Mouse (Mus musculus) E14TG2a.4 (cell line): ENCODE data around the gene Trim26.

Experiments
- CTCF ChIP-seq: conservative IDR thresholded peaks from 2 replicates; pipeline ENCODE4 v1.5.1; 2014; ENCODE audit warnings: low read length
- NANOG ChIP-seq: IDR thresholded peaks from 2 replicates; pipeline ENCODE4 v1.6.1; 2014; ENCODE audit warnings: borderline replicate concordance, low read length, mixed read lengths
- POU5F1 ChIP-seq: IDR thresholded peaks from 2 replicates; pipeline ENCODE4 v1.6.1; 2014; ENCODE audit warnings: low read length, borderline replicate concordance

GRCm38 (mm10) chr17:36893387-36893786 is 56.5 kb downstream of the Trim26 start:
- TF ChIP-seq CTCF (no peak), NANOG (no peak), POU5F1 (no peak)
